Mouse (Mus musculus) left cerebral cortex, adult 2 months (tissue): ENCODE measurements at regions not wholly inside any gene's neighbourhood (a gene's known extent, or its start where the extent isn't known, plus 50 kb on each side); places are given as distances from the start of the nearest gene placed in this dataset.

ENCODE experiments used
- DNase-seq, 2 experiments: peaks; one replicate each; pipeline ENCODE4 v3.0.0; 2021 to 2022; ENCODE audit warnings: low spot score in 2 of 2, mixed read lengths in 1 of 2; ENCODE audit errors: extremely low spot score in 1 of 2
- H3K27ac ChIP-seq: fragments of 200-600 bp; 2 replicates; pipeline ENCODE4 v1.8.1; 2022
- H3K4me3 ChIP-seq: fragments of 200-600 bp; 2 replicates; pipeline ENCODE4 v1.8.1; 2022
- CTCF ChIP-seq: fragments of 200-600 bp; IDR thresholded peaks from 2 replicates; pipeline ENCODE4 v1.8.1; 2022; ENCODE audit warnings: antibody characterized with exemption, mild to moderate bottlenecking, moderate library complexity
- intact Hi-C: fragments of 180-260 bp; cut with DNase I; formaldehyde crosslinking; loops from one replicate; pipeline ENCODE4 v1.15.1; 2025

GRCm38 (mm10) chr3:102261517-102261916 lies 57.0 kb upstream of the Vangl1 start:
- TF ChIP-seq CTCF = no peak
- no peak overlapping the region for H3K4me3 ChIP-seq
- DNase-seq = no peak
- intact Hi-C loops = no loop called here
- H3K27ac ChIP-seq = peak overlapping the region; percentile 55; the same call in 1 of the 2 replicates
